In genomic region chr1:62722526-62722925, GRCm38 (mm10) we compare ENCODE assay signal across 10 mouse cellular contexts. TPM values are rescaled to one million over a fixed set of nuclear protein-coding genes. Genes with fewer than 3 reads are reported as not detected.
DNase-seq lines count a peak whose midpoint lies in the region; ATAC-seq and TF ChIP-seq lines count a peak whose summit lies in the region.
"Had no signal": no experiment of that assay in that cellular context is flagged by ENCODE, and none has a peak within 500 bp of the region (broad histone marks: within the 10 kb centered on the region; RNA-seq: fewer than 3 reads in every experiment).

No protein-coding gene starts in this region.

- ATAC-seq in liver, embryonic 11.5 days (replicated peaks; ENCODE audit: low FRiP score), result no peak
- ATAC-seq in stomach, postnatal 0 days (ENCODE audit: low FRiP score, low TSS enrichment), result no peak
- no peak for ATAC-seq in heart, embryonic 12.5 days (ENCODE audit: insufficient number of reproducible peaks, low FRiP score)

- 73% methylated on average over 8 of the region's 8 CpGs for WGBS in liver, adult 2 months
- WGBS in liver, embryonic 11.5 days, result 60% methylated on average over 8 of the region's 8 CpGs
- 68% methylated on average over 8 of the region's 8 CpGs for WGBS in stomach, postnatal 0 days
- 58% methylated on average over 8 of the region's 8 CpGs for WGBS in heart, embryonic 12.5 days

- peak; percentile 79 for TF ChIP-seq CTCF in liver, adult 2 months (IDR thresholded peaks at IDR 0.05; ENCODE audit: low read depth, low read length)
- peak; percentile 92 for TF ChIP-seq CTCF in ES-Bruce4 (IDR thresholded peaks at IDR 0.05; ENCODE audit: low read depth, low read length)
- TF ChIP-seq CTCF in brain, embryonic 14.5 days (IDR thresholded peaks at IDR 0.05; ENCODE audit: borderline replicate concordance, extremely low read depth, insufficient read depth, insufficient read length), result peak; percentile 70
- TF ChIP-seq CTCF in stomach, postnatal 0 days (IDR thresholded peaks at IDR 0.05; ENCODE audit: low read depth), result peak; percentile 78

- H3K4me2 ChIP-seq in liver, embryonic 11.5 days, result no peak overlapping the region
- H3K4me2 ChIP-seq in stomach, postnatal 0 days (replicated peaks; ENCODE audit: low read depth), result no peak overlapping the region
- no peak overlapping the region for H3K4me2 ChIP-seq in heart, embryonic 12.5 days
- H3K4me2 ChIP-seq: embryonic facial prominence, embryonic 12.5 days; liver, embryonic 13.5 days had no signal

- H3K9ac ChIP-seq in liver, adult 2 months (ENCODE audit: low read depth, low read length), result no peak overlapping the region
- H3K9ac ChIP-seq in liver, embryonic 11.5 days (ENCODE audit: low read depth, low read length), result no peak overlapping the region
- no peak overlapping the region for H3K9ac ChIP-seq in ES-Bruce4 (ENCODE audit: low read depth, poor library complexity, severe bottlenecking)
- H3K9ac ChIP-seq in stomach, postnatal 0 days (ENCODE audit: low read length), result no peak overlapping the region
- H3K9ac ChIP-seq in heart, embryonic 12.5 days, result no peak overlapping the region
- H3K9ac ChIP-seq: embryonic facial prominence, embryonic 12.5 days; liver, embryonic 13.5 days had no signal

- H3K9me3 ChIP-seq in liver, embryonic 11.5 days (ENCODE audit: control insufficient read depth, low read length), result no peaks in the 10 kb centered on the region
- H3K9me3 ChIP-seq in ES-Bruce4 (replicated peaks; ENCODE audit: control insufficient read depth, insufficient read depth, low read length, poor library complexity, severe bottlenecking), result no peaks in the 10 kb centered on the region
- H3K9me3 ChIP-seq in stomach, postnatal 0 days (ENCODE audit: control insufficient read depth, low read length), result no peaks in the 10 kb centered on the region
- H3K9me3 ChIP-seq in heart, embryonic 12.5 days (replicated peaks), result no peaks in the 10 kb centered on the region
- H3K9me3 ChIP-seq: embryonic facial prominence, embryonic 12.5 days; liver, embryonic 13.5 days had no signal

- 0 out of 2 replicates have a peak, but pooled peaks have one; percentile 40 for TF ChIP-seq EP300 in ES-Bruce4 (IDR thresholded peaks at IDR 0.05; ENCODE audit: insufficient read depth, low read depth, low read length)
- no peak for TF ChIP-seq EP300 in stomach, postnatal 0 days (optimal IDR thresholded peaks at IDR 0.05)

- H3K36me3 ChIP-seq in liver, adult 2 months (ENCODE audit: control insufficient read depth, insufficient read depth, low read length), result no peaks in the 10 kb centered on the region
- H3K36me3 ChIP-seq in liver, embryonic 11.5 days (ENCODE audit: control insufficient read depth, insufficient read depth, low read length), result no peaks in the 10 kb centered on the region
- no peaks in the 10 kb centered on the region for H3K36me3 ChIP-seq in ES-Bruce4 (ENCODE audit: control insufficient read depth, insufficient read depth, low read length, poor library complexity, severe bottlenecking)
- 0 out of 2 replicates have a peak, but pooled peaks cover 2% of the 10 kb centered on the region for H3K36me3 ChIP-seq in stomach, postnatal 0 days (ENCODE audit: control insufficient read depth, insufficient read depth, low read length)
- H3K36me3 ChIP-seq in heart, embryonic 12.5 days, result no peaks in the 10 kb centered on the region; the same call in 1 of the 2 replicates
- H3K36me3 ChIP-seq: liver, embryonic 13.5 days had no signal

- H3K4me1 ChIP-seq in liver, adult 2 months (ENCODE audit: control insufficient read depth, insufficient read depth, low read length), result peaks cover 29% of the 10 kb centered on the region
- peaks cover 3% of the 10 kb centered on the region; the same call in 1 of the 2 replicates for H3K4me1 ChIP-seq in liver, embryonic 11.5 days (replicated peaks; ENCODE audit: control insufficient read depth, insufficient read depth, low read length)
- no peaks in the 10 kb centered on the region for H3K4me1 ChIP-seq in ES-Bruce4 (ENCODE audit: control insufficient read depth, insufficient read depth, low read length)
- no peaks in the 10 kb centered on the region for H3K4me1 ChIP-seq in stomach, postnatal 0 days (replicated peaks; ENCODE audit: control insufficient read depth, insufficient read depth)
- H3K4me1 ChIP-seq in heart, embryonic 12.5 days (replicated peaks), result peaks cover 38% of the 10 kb centered on the region

- H3K27me3 ChIP-seq in liver, adult 2 months (ENCODE audit: control insufficient read depth, insufficient read depth, low read length), result no peaks in the 10 kb centered on the region
- no peaks in the 10 kb centered on the region for H3K27me3 ChIP-seq in liver, embryonic 11.5 days (replicated peaks; ENCODE audit: control insufficient read depth, insufficient read depth, low read length)
- H3K27me3 ChIP-seq in ES-Bruce4 (ENCODE audit: control insufficient read depth, insufficient read depth, low read length, poor library complexity, severe bottlenecking), result no peaks in the 10 kb centered on the region
- no peaks in the 10 kb centered on the region for H3K27me3 ChIP-seq in stomach, postnatal 0 days (ENCODE audit: control insufficient read depth, insufficient read depth, low read length)
- no peaks in the 10 kb centered on the region for H3K27me3 ChIP-seq in heart, embryonic 12.5 days (replicated peaks)
- H3K27me3 ChIP-seq: embryonic facial prominence, embryonic 12.5 days; liver, embryonic 13.5 days had no signal

- no peak overlapping the region for H3K4me3 ChIP-seq in liver, adult 2 months (ENCODE audit: insufficient read depth, low read depth, low read length)
- H3K4me3 ChIP-seq in liver, embryonic 11.5 days (ENCODE audit: low read depth, low read length), result no peak overlapping the region
- no peak overlapping the region for H3K4me3 ChIP-seq in ES-Bruce4 (ENCODE audit: low read depth, low read length)
- H3K4me3 ChIP-seq in stomach, postnatal 0 days (ENCODE audit: low read depth, low read length), result no peak overlapping the region
- H3K4me3 ChIP-seq in heart, embryonic 12.5 days, result no peak overlapping the region
- H3K4me3 ChIP-seq: embryonic facial prominence, embryonic 12.5 days; liver, embryonic 13.5 days had no signal

- H3K27ac ChIP-seq in liver, adult 2 months (replicated peaks; ENCODE audit: insufficient read depth, low read depth, low read length), result no peak overlapping the region
- H3K27ac ChIP-seq in liver, embryonic 11.5 days (ENCODE audit: low read depth, low read length), result no peak overlapping the region
- no peak overlapping the region for H3K27ac ChIP-seq in ES-Bruce4 (ENCODE audit: insufficient read depth, low read length)
- H3K27ac ChIP-seq in stomach, postnatal 0 days (replicated peaks), result no peak overlapping the region
- no peak overlapping the region for H3K27ac ChIP-seq in heart, embryonic 12.5 days (ENCODE audit: poor library complexity, severe bottlenecking)
- H3K27ac ChIP-seq: embryonic facial prominence, embryonic 12.5 days; liver, embryonic 13.5 days had no signal

- DNase-seq in liver, adult 2 months (ENCODE audit: extremely low read depth, low read depth, low spot score), result peak; percentile 42
- no peak for DNase-seq in liver, embryonic 11.5 days (ENCODE audit: low spot score)
- DNase-seq in brain, embryonic 14.5 days (ENCODE audit: low read depth), result peak; percentile 39
- peak; percentile 48 for DNase-seq in stomach, postnatal 0 days (ENCODE audit: low spot score)
- no peak for DNase-seq in frontal cortex, postnatal 36 days (ENCODE audit: low spot score in 2 of 2)
- DNase-seq: liver, embryonic 13.5 days; right cerebral cortex, postnatal 14 days had no signal

- TF ChIP-seq POLR2A in liver, adult 2 months (IDR thresholded peaks at IDR 0.05; ENCODE audit: extremely low read depth, insufficient read depth, low read length), result no peak
- no peak for TF ChIP-seq POLR2A in ES-Bruce4 (IDR thresholded peaks at IDR 0.05; ENCODE audit: insufficient read depth, low read length)
- no peak for TF ChIP-seq POLR2A in brain, embryonic 14.5 days (IDR thresholded peaks at IDR 0.05; ENCODE audit: borderline replicate concordance, extremely low read depth, insufficient read depth, insufficient read length, poor library complexity, severe bottlenecking)

- H3K79me2 ChIP-seq in liver, adult 2 months (ENCODE audit: control insufficient read depth, insufficient read depth, low read length), result no peaks in the 10 kb centered on the region

RNA-seq across cellular contexts. Expression of gene Nrp2, which starts 19.4 kb away (rescaled TPM):
- 8.3 and 11.4 TPM in 2 replicates for total RNA-seq in liver, adult 2 months (2014; rRNA removed)
- polyA plus RNA-seq in liver, adult 2 months (2012; rRNA removed), result 3.2 and 3.3 TPM in 2 replicates
- polyA plus RNA-seq in liver, embryonic 11.5 days (2014; fragmentation: Nextera tagmentation; extraction: Ambion mirVana), result 5.2 and 6.2 TPM in 2 replicates
- 31.2 and 32.2 TPM in 2 replicates for polyA plus RNA-seq in ES-Bruce4 (2011; ENCODE audit: insufficient read depth, insufficient read length, low read depth, missing spikeins)
- polyA plus RNA-seq in brain, embryonic 14.5 days (2012; rRNA removed), result 53.3 and 66.5 TPM in 2 replicates
- polyA plus RNA-seq in stomach, postnatal 0 days (2015; fragmentation: Nextera tagmentation; extraction: Ambion mirVana), result 10.2 TPM in 2 replicates
- 6.0 and 6.2 TPM in 2 replicates for polyA plus RNA-seq in heart, embryonic 12.5 days (2016; fragmentation: Nextera tagmentation; extraction: Ambion mirVana)

Comparison
In these comparisons a context has a peak if more than half of its experiments do, and no peak if none do; other contexts are left out.
1. DNase-seq: peak in liver, adult 2 months (single experiment), brain, embryonic 14.5 days (single experiment) and stomach, postnatal 0 days (single experiment); none in liver, embryonic 11.5 days (single experiment) and frontal cortex, postnatal 36 days (0 of 2).
2. Peak in every context shown above with its lines, with median percentiles within 50 percentile points of each other: CTCF ChIP-seq.